Mouse (Mus musculus) bone marrow, adult 2 months (tissue): Measurements from ENCODE around the gene Dennd2a. TPM values are rescaled to one million over a fixed set of nuclear protein-coding genes. Genes with fewer than 3 reads are reported as not detected.

Experiments used
- H3K27ac ChIP-seq: fragments of 200-500 bp; 2 replicates; pipeline ENCODE4 v1.5.1; 2012; ENCODE audit warnings: low read depth, mild to moderate bottlenecking, control low read depth, inconsistent platforms, low read length; ENCODE audit not compliant: control insufficient read depth, poor library complexity, insufficient read depth
- H3K4me1 ChIP-seq: fragments of 200-500 bp; 2 replicates; pipeline ENCODE4 v1.6.1; 2011; ENCODE audit warnings: low read length; ENCODE audit not compliant: control insufficient read depth, insufficient read depth
- H3K4me3 ChIP-seq: fragments of 200-500 bp; replicated peaks from 2 replicates; pipeline ENCODE3; 2011; ENCODE audit warnings: mild to moderate bottlenecking, low read depth, low read length, control low read depth; ENCODE audit not compliant: control insufficient read depth
- CTCF ChIP-seq: fragments of 200-500 bp; IDR thresholded peaks from 2 replicates; pipeline ENCODE4 v1.5.1; 2011; ENCODE audit warnings: low read length, control low read depth; ENCODE audit not compliant: control insufficient read depth, insufficient read depth
- POLR2A ChIP-seq: fragments of 200-500 bp; IDR thresholded peaks from 2 replicates; pipeline ENCODE4 v1.6.1; 2011; ENCODE audit warnings: low read depth, mild to moderate bottlenecking, control low read depth, low read length, borderline replicate concordance; ENCODE audit not compliant: control insufficient read depth
- WGBS: fragments of 180-500 bp; shearing (Covaris S2); methylation state at CpG from one replicate; pipeline ENCODE4 v1.1.7; 2018; 5-methylcytosine and 5-hydroxymethylcytosine counted together
- polyA plus RNA-seq: library from polyadenylated mRNA; stranded (reverse); fragments of >200 nt; gene quantifications from 2 replicates; pipeline ENCODE4 v1.2.4, GENCODE M21; 2011; ENCODE audit warnings: low replicate concordance; ENCODE audit not compliant: missing spikeins, insufficient read depth, insufficient read length

Gene Dennd2a
- polyA plus RNA-seq, 1 experiment: 1.3 TPM

GRCm38 (mm10) chr6:39455339-39456160 is 102.1 kb downstream of the Dennd2a start:
- Histone ChIP-seq H3K4me3 (no peak overlapping the region), H3K27ac (no peak overlapping the region), H3K4me1 (no peaks in the 10 kb centered on the region)
- WGBS: 72% methylated on average over 8 of the region's 8 CpGs
- TF ChIP-seq CTCF (no peak), POLR2A (no peak)

DNA sequence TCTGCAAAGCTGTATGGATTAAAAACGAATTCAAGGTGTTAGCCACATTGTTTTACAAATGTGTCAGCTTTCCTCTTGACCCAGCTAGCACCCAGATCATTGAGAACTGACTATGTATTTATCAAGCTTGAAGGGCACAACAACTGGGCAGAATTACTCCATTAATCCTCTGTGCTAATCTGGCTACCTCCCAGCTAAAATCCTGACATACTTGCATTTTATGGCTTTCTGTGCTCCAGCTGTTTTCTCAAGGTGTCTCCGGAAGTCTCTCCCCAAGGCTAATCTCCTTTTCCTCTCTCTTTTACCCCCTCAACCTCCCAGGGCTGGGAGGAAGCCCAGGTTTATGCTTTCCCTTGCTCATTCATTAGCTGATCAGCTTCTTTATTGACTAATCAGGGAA is 103.1 kb downstream of the Dennd2a start:
- Histone ChIP-seq H3K27ac (no peak overlapping the region), H3K4me1 (no peaks in the 10 kb centered on the region), H3K4me3 (no peak overlapping the region)
- WGBS: 80% methylated on average over 2 of the region's 2 CpGs
- TF ChIP-seq POLR2A (no peak), CTCF (no peak)

- Histone ChIP-seq H3K4me1 (no peaks in the 10 kb centered on the region), H3K4me3 (no peak overlapping the region), H3K27ac (no peak overlapping the region)
- 76% methylated on average over 4 of the region's 4 CpGs for WGBS
- TF ChIP-seq POLR2A (no peak), CTCF (no peak)
Observed at GRCm38 (mm10) chr6:39453564-39453963, 104.1 kb downstream of the Dennd2a start.

- peak; percentile 58 for TF ChIP-seq CTCF
- TF ChIP-seq POLR2A: no peak
- Histone ChIP-seq H3K4me3 (no peak overlapping the region), H3K27ac (no peak overlapping the region), H3K4me1 (no peaks in the 10 kb centered on the region)
- 79% methylated on average over 3 of the region's 3 CpGs for WGBS
Observed at GRCm38 (mm10) chr6:39451033-39451432, 106.6 kb downstream of the Dennd2a start.

- Histone ChIP-seq H3K27ac (no peak overlapping the region), H3K4me3 (no peak overlapping the region), H3K4me1 (no peaks in the 10 kb centered on the region)
- no peak for TF ChIP-seq CTCF
- no peak for TF ChIP-seq POLR2A
- WGBS: 79% methylated on average over 4 of the region's 4 CpGs
Observed at GRCm38 (mm10) chr6:39450580-39450979, 107.1 kb downstream of the Dennd2a start.

DNA sequence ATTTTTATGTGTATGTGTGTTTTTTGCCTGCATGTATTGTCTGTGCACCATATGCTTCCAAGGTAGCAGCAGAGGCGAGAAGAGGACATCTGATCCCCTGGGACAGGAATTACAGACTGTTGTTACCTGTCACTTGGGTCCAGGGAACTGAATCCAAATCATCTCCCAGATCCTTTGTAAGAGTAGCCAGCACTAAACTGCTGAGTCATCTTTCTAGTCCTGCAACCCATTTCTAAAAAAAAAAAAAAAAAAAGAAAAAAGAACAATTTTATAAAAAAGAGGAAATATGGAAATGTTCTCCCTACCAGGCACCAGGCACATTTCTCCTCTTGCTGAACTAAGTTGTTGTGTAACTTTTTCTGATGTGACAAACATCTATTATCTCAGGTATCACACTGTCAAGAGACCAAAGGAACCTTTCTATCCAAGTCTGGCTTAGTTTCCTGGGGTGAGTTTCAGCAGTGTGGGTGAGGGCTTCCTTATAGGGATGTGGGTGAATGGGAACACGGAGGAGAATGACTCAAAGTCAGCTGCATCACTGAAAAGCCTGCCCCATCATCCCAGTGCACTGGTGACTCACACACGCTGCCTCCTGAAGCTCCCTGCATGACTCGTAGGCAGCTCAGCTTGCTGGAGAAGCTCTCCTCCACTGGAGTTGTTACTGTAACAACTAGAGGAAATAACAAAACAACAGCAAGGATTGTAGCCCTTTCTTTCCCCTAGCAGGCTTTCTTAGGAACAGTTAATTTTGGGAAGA is 110.1 kb downstream of the Dennd2a start:
- no peak for TF ChIP-seq CTCF
- no peak for TF ChIP-seq POLR2A
- Histone ChIP-seq H3K27ac (no peak overlapping the region), H3K4me1 (no peaks in the 10 kb centered on the region), H3K4me3 (no peak overlapping the region)
- WGBS: 47% methylated on average over 4 of the region's 4 CpGs

GRCm38 (mm10) chr6:39445801-39446572 is 111.7 kb downstream of the Dennd2a start:
- H3K27ac ChIP-seq: no peak overlapping the region
- H3K4me3 ChIP-seq: no peak overlapping the region
- TF ChIP-seq CTCF (no peak), POLR2A (no peak)
- H3K4me1 ChIP-seq: no peaks in the 10 kb centered on the region
- 61% methylated on average over 19 of the region's 19 CpGs for WGBS

DNA sequence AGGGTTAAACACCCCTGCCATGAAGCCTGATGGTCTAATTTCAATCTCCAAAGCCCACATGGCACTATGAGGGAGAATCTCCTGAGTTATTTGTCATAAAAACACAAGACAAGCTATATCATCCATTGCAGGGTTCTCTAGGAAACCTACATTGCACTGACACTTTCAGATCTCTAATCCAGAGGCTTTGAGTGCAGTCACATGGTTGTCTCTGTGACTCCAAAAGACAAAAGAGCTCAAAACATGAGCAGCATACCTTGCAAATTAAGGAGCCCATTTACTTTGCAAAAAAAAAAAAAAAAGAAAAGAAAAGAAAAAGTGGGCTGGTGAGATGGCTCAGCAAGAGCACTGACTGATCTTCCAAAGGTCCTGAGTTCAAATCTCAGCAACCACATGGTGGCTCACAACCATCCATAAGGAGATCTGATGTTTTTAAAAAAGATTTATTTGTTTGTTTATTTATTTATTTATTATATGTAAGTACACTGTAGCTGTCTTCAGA is 114.8 kb downstream of the Dennd2a start:
- Histone ChIP-seq H3K4me1 (no peaks in the 10 kb centered on the region), H3K4me3 (no peak overlapping the region), H3K27ac (no peak overlapping the region)
- TF ChIP-seq POLR2A (no peak), CTCF (no peak)
